Comparison of ENCODE assay signal across 13 mouse cellular contexts in genomic region chr11:95354228-95354944, GRCm38 (mm10). TPM values are rescaled to one million over a fixed set of nuclear protein-coding genes. Genes with fewer than 3 reads are reported as not detected.
DNase-seq lines count a peak whose midpoint lies in the region; ATAC-seq lines count a peak whose summit lies in the region.
"Had no signal": no experiment of that assay in that cellular context is flagged by ENCODE, and none has a peak within 500 bp of the region (broad histone marks: within the 10 kb centered on the region; RNA-seq: fewer than 3 reads in every experiment).

No protein-coding gene starts in this region.

- no peaks in the 10 kb centered on the region for H3K27me3 ChIP-seq in heart, embryonic 16.5 days (ENCODE audit: control insufficient read depth, insufficient read depth, low read length)
- H3K27me3 ChIP-seq in midbrain, embryonic 13.5 days = no peaks in the 10 kb centered on the region
- H3K27me3 ChIP-seq: forebrain, embryonic 15.5 days; limb, embryonic 12.5 days had no signal

- H3K9ac ChIP-seq in heart, embryonic 16.5 days (ENCODE audit: low read length) = no peak overlapping the region
- H3K9ac ChIP-seq in midbrain, embryonic 13.5 days (replicated peaks) = no peak overlapping the region
- H3K9ac ChIP-seq: forebrain, embryonic 15.5 days; hindbrain, embryonic 14.5 days; limb, embryonic 12.5 days had no signal

- no peaks in the 10 kb centered on the region for H3K9me3 ChIP-seq in heart, embryonic 16.5 days (replicated peaks; ENCODE audit: control insufficient read depth, low read length)
- no peaks in the 10 kb centered on the region for H3K9me3 ChIP-seq in midbrain, embryonic 13.5 days
- H3K9me3 ChIP-seq: forebrain, embryonic 15.5 days; limb, embryonic 12.5 days had no signal

- WGBS in heart, embryonic 16.5 days = 82% methylated on average over 14 of the region's 14 CpGs
- 93% methylated on average over 14 of the region's 14 CpGs for WGBS in midbrain, embryonic 13.5 days

- 0 out of 2 replicates have a peak overlapping the region, but pooled peaks have one; percentile 0 for H3K4me2 ChIP-seq in heart, embryonic 16.5 days (ENCODE audit: low read depth, low read length)
- no peak overlapping the region for H3K4me2 ChIP-seq in midbrain, embryonic 13.5 days (replicated peaks)
- H3K4me2 ChIP-seq: forebrain, embryonic 15.5 days; hindbrain, embryonic 14.5 days; limb, embryonic 12.5 days had no signal

- no peaks in the 10 kb centered on the region for H3K36me3 ChIP-seq in heart, embryonic 16.5 days (ENCODE audit: control insufficient read depth, insufficient read depth)
- H3K36me3 ChIP-seq in midbrain, embryonic 13.5 days = no peaks in the 10 kb centered on the region
- H3K36me3 ChIP-seq: forebrain, embryonic 15.5 days had no signal

- no peak for ATAC-seq in heart, embryonic 16.5 days (replicated peaks; ENCODE audit: extremely low read depth, insufficient read depth, low FRiP score)
- ATAC-seq in cerebellum, adult (ENCODE audit: insufficient number of reproducible peaks, low FRiP score, low TSS enrichment) = no peak
- ATAC-seq in midbrain, embryonic 13.5 days = no peak
- ATAC-seq: forebrain, embryonic 15.5 days had no signal

- no peak overlapping the region for H3K27ac ChIP-seq in heart, embryonic 16.5 days (ENCODE audit: low read length)
- H3K27ac ChIP-seq in brown adipose tissue, adult 24 weeks (replicated peaks; ENCODE audit: low read depth, low read length) = peak overlapping the region; percentile 35; the same call in 1 of the 2 replicates
- H3K27ac ChIP-seq in midbrain, embryonic 13.5 days = no peak overlapping the region
- H3K27ac ChIP-seq: forebrain, embryonic 15.5 days; hindbrain, embryonic 14.5 days; limb, embryonic 12.5 days had no signal

- DNase-seq in heart, adult 9 months (ENCODE audit: low spot score in 2 of 2) = no peak
- DNase-seq in A20 (ENCODE audit: low read depth, low spot score) = peak; percentile 57
- DNase-seq in naive thymus-derived CD4-positive, alpha-beta T cell, adult 2 months (ENCODE audit: low read depth) = peak; percentile 56
- DNase-seq in cerebellum, adult 11 months = no peak
- DNase-seq: cerebellum, adult 2 months; right cerebral cortex, postnatal 25 days had no signal

- no peak overlapping the region for H3K4me3 ChIP-seq in heart, embryonic 16.5 days (ENCODE audit: low read length)
- H3K4me3 ChIP-seq in brown adipose tissue, adult 24 weeks (ENCODE audit: insufficient read depth, low read depth, low read length) = no peak overlapping the region
- H3K4me3 ChIP-seq in midbrain, embryonic 13.5 days (replicated peaks) = no peak overlapping the region
- H3K4me3 ChIP-seq: forebrain, embryonic 15.5 days; limb, embryonic 12.5 days had no signal

- peaks cover 22% of the 10 kb centered on the region for H3K4me1 ChIP-seq in heart, embryonic 16.5 days (ENCODE audit: control insufficient read depth, insufficient read depth, low read length)
- H3K4me1 ChIP-seq in brown adipose tissue, adult 24 weeks (ENCODE audit: control insufficient read depth, insufficient read depth, insufficient read length, low read length) = peaks cover 11% of the 10 kb centered on the region
- H3K4me1 ChIP-seq in midbrain, embryonic 13.5 days (replicated peaks) = peaks cover 3% of the 10 kb centered on the region; the same call in 1 of the 2 replicates

RNA-seq across cellular contexts. Expression of gene Fam117a, which starts 17.6 kb away (rescaled TPM):
- polyA plus RNA-seq in heart, embryonic 16.5 days (2015; fragmentation: Nextera tagmentation; extraction: Ambion mirVana) = 5.0 and 6.3 TPM in 2 replicates
- polyA plus RNA-seq in brown adipose tissue, adult 24 weeks (2012; ENCODE audit: insufficient read depth, insufficient read length, missing spikeins) = 11.0 and 14.8 TPM in 2 replicates
- polyA plus RNA-seq in midbrain, embryonic 13.5 days (2015; fragmentation: Nextera tagmentation; extraction: Ambion mirVana) = 2.3 and 2.8 TPM in 2 replicates

RNA-seq across cellular contexts. Expression of gene Slc35b1, which starts 30.1 kb away (rescaled TPM):
- polyA plus RNA-seq in heart, embryonic 16.5 days (2015; fragmentation: Nextera tagmentation; extraction: Ambion mirVana) = 71.2 and 73.0 TPM in 2 replicates
- polyA plus RNA-seq in brown adipose tissue, adult 24 weeks (2012; ENCODE audit: insufficient read depth, insufficient read length, missing spikeins) = 36.4 and 42.8 TPM in 2 replicates
- 149 and 151 TPM in 2 replicates for polyA plus RNA-seq in midbrain, embryonic 13.5 days (2015; fragmentation: Nextera tagmentation; extraction: Ambion mirVana)

RNA-seq across cellular contexts. Expression of gene Kat7, which starts 44.3 kb away (rescaled TPM):
- polyA plus RNA-seq in heart, embryonic 16.5 days (2015; fragmentation: Nextera tagmentation; extraction: Ambion mirVana) = 49.8 and 51.1 TPM in 2 replicates
- polyA plus RNA-seq in brown adipose tissue, adult 24 weeks (2012; ENCODE audit: insufficient read depth, insufficient read length, missing spikeins) = 21.0 and 25.9 TPM in 2 replicates
- polyA plus RNA-seq in midbrain, embryonic 13.5 days (2015; fragmentation: Nextera tagmentation; extraction: Ambion mirVana) = 63.8 and 66.1 TPM in 2 replicates

RNA-seq across cellular contexts. Expression of gene Spop, which starts 59.5 kb away (rescaled TPM):
- 135 and 157 TPM in 2 replicates for polyA plus RNA-seq in heart, embryonic 16.5 days (2015; fragmentation: Nextera tagmentation; extraction: Ambion mirVana)
- polyA plus RNA-seq in brown adipose tissue, adult 24 weeks (2012; ENCODE audit: insufficient read depth, insufficient read length, missing spikeins) = 83.2 and 94.8 TPM in 2 replicates
- polyA plus RNA-seq in midbrain, embryonic 13.5 days (2015; fragmentation: Nextera tagmentation; extraction: Ambion mirVana) = 199 and 202 TPM in 2 replicates

Comparison
In these comparisons a context has a peak if more than half of its experiments do, and no peak if none do; other contexts are left out.
1. DNase-seq: peak in A20 (single experiment) and naive thymus-derived CD4-positive, alpha-beta T cell, adult 2 months (single experiment); none in heart, adult 9 months (0 of 2) and cerebellum, adult 11 months (single experiment).